Mouse (Mus musculus) adrenal gland, adult (tissue): ENCODE measurements around the gene Sema4f.

Experiments
- DNase-seq, 2 experiments: peaks; one replicate each; pipeline ENCODE4 v3.0.0; 2022 to 2023; ENCODE audit warnings: low spot score in 1 of 2; ENCODE audit not compliant: inconsistent age in 2 of 2

Gene Sema4f

DNA sequence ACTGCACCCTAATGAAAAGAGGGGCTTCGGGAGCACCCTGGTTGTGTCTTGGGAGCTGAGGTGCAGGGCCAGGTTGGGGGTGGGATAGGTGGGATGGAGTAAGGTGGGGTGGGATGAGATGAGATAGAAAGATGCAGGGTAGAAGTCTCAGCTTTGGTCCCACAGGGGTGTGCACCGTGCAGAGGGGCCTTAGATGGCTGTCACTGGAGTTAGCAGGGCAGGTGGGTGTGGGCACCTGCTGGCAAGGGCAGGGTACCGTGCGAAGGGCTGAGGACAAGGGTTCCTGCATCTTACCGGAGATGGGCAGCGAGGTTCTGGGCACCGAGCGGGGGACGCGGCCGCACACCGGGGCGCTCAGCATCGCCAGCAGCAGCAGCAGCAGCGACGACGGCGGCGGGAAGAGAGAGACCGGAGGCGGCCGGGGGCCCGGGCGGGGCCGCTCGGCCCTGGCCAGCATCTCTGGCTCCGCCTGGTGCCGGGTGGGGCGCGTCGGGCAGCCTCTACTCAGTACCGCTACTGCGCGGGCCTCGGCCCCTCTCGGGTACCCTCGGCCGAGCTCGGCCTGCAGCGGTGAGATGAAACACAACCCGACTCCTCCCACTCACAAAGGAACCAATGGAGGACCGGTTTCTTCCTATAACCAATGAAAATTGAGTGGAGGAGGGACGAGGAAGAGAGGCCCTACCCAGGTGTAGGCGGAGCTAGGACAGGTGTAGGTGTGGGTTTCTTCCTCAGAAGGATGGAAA lies at the start of gene Sema4f:
Sema4f (minus strand) TSS at position 603 of the 746 bp plus-strand sequence.
- DNase-seq = peak; percentile 49 to 72

DNA sequence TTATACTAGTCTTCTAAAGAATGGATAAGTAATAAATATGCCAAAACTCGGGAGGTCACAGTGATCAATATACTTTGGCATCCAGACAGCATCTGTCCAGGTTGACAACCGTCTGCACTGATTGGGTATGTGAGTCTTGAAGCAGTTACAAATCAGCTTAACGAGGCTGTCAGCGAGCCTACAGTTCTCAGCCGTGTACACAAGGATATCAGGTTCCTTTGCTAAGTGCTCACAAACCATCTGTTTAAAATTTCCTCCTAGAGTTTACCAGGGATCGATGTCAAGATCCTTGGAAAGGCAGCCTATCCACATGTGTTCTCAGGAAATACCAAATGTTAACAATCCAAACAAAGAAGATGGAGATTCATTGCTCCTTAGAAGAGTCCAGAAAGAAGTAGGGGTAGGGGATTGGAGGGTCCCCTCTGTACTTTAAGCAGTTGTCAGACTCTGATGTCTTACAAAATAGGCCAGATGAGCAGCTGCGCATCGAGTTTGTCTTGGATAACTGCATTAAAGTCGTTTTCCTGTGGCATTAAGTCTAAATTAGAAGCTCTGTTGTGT lies 47.9 kb upstream of the Sema4f start:
- no peak for DNase-seq

DNA sequence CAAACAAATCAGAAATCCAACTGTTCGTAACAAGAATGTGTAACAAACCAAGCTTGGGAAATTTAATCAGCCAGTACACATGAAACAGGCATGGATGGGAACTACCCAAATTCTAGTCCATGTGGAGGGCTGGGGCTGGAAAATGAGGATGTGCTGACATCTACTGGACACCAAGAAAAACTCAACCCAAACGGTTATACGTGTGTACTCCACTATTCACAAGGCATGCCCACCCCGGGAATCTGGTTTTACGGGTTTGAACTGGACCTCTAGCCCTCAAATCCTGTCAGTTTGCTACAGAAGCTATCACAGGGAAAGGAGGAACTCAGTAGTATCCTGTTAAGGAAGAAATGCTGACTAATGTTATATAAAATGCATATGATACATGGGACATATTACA lies 31.5 kb upstream of the Sema4f start:
- DNase-seq = peak; percentile 52 to 88

DNA sequence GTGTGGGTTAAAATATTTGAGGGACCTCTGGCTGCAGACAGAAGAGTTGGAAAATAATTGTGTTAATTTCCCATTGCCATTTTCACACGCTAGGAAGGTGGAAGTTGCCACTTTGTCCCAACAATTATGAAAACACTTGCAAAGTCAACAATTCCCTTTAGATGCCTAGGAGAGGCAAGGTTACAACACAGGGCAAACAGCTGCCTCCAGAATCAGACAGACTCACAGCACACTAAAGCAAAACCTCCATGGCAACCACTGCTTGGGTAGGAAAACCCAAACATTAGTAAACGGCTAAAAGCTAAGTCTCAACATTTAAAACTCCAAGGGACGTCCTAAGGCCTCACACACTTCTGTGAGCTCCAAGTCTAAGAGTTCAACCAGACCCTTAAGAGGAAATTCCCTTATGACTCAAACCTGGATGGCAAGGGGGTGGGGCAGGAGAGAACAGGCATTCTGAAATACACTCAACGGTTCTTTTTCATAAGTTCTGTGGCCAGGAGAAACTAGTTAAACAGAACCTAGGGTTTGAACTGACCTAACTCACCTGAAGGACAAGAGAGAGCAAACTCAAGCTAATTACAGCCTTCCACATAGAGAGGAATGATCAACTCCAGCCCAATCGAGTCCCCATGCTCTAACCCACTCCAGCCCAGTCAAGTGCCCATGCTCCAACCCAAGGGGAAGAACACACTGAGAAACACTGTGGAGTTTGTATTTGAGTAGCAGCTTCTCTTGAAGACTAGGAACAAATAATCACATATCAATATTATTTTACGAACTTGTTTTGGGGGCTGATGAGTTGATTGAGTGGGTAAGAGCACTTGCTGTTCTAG lies 29.9 kb upstream of the Sema4f start:
- no peak for DNase-seq

DNA sequence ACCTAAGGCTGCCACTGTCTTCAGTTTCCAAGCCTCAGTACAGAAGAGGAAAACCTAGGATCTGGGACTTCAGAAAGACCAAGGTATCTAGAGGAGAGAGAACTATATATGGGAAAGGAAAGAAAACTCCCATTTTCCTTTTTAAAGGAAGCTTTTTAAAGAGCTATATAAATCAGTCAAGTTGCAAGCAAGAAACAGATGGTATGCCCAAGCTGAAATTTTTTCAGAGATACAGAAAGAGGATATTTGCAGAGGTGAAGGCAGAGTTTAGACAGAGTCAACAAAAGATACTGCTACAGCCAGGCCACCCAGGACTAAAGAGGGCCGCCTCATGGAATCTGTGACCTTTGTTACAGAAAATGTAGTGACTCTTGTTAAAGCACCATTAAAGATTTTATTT lies 22.1 kb upstream of the Sema4f start:
- no peak for DNase-seq

DNA sequence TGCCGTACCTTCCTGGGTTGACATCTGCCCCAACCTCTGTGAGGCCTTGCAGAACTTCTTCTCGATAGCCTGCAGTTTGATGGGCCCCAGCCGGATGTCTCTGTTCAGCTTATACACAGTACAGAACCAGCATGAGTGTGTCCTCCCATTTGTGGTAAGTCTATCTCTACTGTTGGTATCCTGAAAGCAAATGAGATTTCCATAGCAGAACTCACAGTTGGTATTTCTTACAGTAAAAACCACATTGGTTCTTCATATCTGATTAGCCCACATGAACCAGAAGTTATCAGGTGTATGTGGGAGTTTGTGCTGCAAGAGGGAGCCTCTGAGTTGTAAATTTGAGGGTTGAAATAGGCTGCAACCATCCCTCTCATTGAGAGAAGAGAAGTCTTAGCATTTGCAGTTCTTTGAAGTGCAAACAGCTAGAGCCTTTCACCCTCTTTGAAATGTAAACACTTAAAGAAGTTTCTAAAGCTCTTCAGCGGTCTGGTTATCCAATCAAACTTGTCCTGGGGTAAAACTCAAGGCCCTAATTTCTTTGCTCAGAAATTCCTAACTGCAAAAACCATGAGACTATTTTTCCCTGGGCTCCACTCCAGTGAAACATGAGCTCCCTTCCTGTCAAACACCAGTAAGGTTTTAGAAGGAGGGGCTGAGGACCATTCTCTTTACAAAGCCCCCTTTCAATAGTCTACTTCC lies 17.1 kb upstream of the Sema4f start:
- DNase-seq = no peak

DNA sequence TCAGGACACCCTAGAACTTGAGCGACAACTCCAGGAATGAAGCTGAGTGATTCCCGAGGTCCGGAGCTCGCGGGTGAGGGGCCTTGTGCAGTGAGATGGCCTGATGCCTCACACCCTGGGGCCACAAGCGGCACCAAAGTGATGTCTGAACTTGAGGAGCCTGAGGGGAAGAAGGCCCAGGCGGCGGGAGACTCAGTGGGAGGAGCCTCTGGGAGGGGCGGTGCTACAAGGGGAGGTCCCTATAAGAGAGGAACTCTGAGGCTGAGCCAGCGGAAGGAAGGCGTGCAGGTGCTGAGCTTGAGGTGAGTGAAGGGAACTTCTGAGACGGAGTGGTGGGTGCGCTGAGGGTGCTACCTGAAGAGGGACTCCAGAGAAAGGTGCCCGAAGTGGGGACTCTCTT lies 7.1 kb upstream of the Sema4f start, which contains the start of gene M1ap:
M1ap (plus strand) TSS at position 252 of the 400 bp plus-strand sequence.
- no peak for DNase-seq

DNA sequence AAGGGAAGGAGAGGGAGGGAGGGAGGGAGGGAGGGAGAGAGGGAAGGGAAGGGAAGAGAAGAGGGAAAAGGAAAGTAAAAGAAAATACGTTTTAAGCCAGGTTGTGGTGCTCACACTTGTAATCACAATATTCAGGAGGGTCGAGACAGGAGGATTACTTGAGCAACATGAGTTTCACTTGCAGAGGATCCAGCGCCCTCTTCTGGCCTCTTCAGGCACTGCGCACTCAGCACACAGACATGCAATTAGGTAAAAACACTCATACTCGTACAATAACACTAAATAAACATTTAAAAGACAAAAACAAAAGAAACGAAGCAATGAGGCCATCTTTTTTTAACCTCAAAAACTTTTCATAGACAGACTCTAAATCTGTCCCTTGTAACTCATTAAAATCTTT lies 6.2 kb upstream of the Sema4f start:
- no peak for DNase-seq

DNA sequence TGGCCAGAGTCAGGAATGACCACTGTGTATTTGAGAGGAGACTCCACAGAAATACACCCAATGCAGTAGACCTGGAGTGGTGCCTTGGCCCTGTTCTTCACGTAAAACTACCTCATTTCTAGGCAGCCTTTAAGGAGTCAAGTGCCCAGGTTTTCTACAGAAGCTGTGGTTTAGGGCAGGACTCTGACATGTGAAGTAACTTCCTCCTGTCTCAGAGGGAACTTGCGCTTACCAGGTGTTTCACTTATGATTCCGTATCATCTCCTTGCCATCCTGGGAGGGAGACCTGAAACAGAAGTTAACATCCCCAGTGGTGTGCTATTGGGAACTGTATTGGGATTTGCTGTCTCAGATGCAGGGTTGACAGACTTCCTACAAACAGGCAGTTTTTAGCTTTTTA lies 1.2 kb upstream of the Sema4f start:
- DNase-seq = no peak

DNA sequence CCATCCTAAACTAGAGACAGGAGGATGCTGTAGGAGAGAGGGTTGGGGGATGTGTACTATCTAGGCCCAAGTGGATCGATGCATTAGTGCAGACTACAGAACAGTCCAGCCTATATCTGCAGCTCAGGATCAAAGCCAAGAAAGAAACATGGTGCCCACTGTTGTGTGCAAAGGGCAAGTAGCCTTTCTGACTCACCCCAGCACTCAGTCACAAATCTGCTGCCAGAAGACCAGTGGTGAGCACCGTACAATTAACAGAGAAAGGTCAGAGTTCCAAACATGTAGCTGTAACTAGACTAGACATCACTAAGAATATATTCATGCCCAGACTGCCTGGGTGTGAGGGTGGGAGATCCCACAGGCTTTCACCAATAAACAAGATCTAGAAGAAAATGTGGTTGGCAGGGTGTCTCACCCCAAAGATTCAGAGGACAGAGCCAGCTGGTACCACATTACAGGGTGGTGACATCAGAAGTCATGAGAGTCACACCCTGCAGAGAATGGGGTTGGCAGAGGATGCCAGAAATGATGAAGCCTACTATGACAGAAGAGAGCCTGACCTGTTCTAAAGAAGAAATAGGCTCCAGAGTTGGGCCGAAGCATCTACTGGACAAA lies 4.8 kb downstream of the Sema4f start:
- DNase-seq = no peak

DNA sequence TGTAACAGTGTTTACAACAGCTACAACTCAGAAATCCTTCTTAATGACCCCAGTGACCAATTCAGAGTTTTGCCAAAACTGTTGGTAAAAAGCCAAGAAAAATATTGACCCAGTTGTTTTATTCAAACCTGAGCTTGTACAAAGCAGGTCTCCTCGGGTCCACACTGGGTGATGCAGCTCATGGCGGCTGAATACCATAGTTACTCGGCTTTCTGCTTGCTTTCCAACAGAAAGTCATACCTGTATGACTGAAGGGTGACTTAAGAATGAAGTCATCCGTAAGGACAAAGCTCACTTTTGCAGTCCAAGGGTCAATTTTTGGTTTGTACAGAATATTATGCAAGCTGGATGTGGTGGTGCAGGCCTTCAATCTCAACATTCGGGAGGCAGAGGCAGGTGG lies 12.0 kb downstream of the Sema4f start:
- no peak for DNase-seq

DNA sequence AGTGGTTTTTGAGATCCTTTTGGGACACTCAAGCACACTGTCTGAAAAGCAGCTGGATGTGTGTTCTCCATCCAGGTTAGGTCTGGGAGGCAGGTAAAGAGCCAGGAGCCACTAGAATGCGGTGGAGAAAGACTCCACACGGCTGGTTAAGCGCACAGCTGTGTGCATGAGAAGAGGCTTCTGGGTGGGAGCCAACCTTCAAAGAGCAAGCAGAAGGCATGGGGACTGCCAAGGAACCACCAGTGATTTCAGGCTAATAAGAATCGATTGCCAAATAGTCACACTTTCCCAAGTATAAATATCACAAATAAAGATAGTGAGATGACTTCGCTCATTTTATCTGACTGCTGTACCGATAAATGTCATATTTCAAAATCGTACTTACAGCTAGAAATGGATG lies 13.0 kb downstream of the Sema4f start:
- no peak for DNase-seq

DNA sequence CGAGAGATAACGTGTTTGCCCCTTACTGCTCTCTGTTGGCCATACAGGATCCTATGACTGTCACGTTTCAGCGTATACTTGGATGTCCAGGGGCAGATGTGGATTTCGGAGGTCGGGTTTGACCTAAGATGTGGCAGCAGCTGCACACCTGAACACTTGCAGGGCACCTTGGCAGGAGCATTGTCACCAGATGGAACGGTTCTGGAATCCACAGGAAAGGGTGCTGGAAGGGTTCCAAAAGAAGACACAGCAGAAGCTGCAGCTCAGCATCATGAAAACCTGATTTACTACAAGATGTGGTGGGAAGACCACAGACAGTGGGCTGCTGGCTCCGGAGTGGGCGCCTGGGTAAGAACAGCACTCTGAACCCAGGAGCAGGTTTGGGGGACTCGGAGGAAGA lies 13.5 kb downstream of the Sema4f start:
- DNase-seq = no peak

DNA sequence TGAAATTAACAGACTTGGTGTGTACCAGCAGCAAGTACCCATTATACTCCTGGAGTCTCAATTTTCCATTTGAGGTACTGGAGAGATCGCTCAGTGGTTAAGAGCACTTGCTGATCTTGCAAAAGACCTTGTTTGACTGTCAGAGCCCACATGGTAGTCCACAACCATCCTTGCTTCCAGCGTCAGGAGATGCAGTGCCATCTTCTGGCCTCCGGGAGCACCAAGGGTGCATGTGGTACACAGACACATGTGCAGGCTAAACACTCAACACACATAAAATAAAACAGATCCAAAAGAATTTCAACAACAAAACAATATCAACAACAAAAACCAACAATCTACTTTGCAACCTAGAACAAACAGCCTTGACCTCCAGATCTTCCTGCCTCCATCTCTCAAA lies 14.6 kb downstream of the Sema4f start:
- no peak for DNase-seq

DNA sequence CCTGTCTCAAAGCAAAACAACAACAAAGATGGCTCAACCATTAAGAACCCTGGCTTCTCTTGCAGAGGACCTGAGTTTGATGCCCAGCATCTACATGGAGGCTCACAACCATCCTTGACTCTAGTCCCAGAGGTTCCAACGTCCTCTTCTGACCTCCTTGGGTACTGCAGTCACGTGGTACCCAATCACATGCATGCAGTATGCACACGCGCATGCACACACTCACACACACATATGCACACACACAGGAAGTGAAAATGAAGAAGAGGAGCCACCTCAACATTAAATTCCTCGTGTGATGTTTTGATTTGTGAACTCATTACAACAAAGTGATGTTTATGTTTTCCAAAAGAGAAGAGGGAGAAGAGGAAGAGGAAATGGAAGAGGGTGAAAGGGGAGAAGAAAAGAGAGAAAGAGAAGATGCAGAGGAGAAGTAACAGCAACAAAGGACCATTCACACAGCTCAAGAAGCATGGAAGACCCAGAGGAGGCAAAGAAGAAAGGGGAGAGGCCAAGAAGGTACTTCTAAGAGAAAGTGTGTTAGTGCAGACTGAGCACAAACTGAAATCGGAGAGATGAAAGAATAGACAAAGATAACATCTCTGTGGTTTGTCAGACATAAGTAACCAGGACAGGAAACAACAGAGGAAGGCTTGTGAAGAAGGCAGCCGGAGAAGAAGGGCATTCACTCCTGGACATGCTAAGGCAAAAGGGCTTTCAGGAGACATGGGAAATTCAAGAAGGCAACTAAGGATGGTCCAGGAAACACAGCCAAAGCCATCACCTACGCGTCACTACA lies 17.9 kb downstream of the Sema4f start:
- no peak for DNase-seq

DNA sequence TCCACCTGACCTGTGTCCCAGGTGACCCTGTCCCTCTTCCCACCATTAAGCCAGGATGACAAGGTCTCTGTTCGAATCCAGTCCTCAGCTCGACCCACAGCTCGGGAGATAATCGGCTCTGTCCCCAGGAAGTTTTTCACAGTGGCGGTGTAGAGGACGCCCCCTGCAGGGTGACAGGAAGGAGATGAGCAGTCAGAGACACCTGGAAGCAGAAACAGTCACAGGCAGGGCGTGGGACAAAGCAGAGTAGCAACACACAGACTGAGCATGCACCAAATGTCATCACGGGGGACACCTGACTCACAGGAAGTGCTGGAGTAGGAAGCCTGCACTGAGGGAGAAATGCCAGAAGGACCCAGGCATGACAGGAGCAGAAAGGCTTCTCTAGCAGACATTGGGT lies 20.0 kb downstream of the Sema4f start:
- DNase-seq = no peak

DNA sequence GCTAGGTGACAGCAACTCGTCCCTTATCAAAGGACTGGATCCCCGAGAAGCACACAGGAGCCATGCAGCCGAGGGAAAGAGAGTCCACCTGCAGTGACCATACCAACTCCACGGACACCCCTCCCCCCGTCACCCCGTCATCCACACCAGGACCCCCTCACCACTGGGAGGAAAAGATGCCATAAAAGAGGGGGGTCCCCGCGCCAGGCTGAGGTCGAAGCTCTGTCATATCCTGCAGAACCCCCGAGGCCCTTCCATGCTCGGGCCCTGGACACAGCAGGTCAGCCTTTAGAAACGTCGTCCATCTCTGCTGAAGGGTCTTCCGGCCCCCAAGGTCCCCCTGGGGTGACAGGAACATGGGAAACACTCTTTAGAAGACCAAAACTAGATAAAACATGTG lies 21.2 kb downstream of the Sema4f start:
- DNase-seq = no peak

DNA sequence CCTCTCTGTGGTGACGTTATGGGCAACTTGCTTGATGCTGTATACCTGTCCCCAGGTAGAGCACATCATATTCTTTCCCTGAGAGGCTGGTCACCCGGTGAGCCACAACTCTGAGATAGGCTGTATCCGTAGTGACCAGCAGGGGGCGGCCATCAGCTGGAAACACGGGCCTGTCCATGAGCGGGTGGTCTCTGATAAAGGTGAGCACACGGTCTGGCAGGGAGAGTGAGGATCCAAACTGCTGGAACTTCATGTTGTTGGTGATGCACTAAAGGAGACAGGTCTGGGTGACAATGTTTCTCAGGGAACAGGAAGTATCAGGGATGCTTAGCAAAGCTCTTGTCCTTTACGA lies 21.8 kb downstream of the Sema4f start:
- DNase-seq = peak; percentile 22 to 75

DNA sequence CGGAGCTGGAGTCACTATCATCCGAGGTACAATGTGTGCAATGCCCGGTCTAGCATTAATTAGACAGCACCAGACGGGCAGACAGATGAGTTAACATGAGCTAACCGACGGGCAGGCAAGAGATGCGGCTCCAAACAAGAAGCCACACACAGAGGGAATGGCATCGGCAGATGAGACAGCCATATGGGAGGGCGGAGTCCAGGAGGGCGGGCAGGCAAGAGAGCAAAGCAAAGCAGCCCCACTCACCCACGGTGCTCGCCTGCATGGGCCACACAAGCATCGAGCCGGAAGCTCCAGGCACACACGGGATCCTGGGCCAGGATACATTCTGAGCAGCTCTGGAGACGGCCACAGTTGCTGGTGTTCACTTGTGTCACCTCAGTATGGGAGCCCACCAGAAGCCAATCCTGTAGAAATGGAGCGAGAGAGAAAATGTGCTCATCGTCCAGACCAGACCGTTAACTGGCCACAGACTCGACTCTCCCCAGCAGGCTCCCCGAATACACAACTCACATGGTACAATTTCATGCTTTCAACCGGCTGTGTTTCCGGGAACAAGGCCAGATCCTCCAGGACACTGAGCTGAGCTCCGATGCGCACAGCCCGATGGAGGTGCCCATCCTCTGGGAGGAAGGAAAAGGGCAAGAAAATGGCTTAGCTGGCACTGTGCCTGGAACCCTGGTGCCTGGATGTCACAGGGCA lies 22.3 kb downstream of the Sema4f start:
- no peak for DNase-seq

DNA sequence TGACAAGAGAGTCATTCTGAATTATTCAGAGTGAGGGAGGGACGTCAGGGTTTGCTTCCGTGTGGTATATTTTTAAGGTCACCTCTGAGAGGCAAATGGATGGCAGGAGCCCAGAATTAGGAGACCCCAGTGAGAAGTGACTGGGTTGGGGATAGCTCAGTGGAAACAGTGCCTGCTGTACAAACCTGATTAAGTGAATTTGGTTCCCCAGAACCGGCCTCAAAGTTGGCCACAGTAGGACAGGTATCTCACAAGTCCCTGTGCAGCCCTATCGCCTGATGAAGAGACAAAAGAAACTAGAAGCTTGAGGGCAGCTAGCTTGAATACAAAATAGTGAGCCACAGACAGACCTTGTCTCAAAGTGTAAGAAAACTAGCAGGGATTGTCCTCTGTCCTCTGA lies 23.1 kb downstream of the Sema4f start:
- DNase-seq = no peak
